Mouse (Mus musculus) stomach, postnatal 0 days (tissue): Measurements from ENCODE around the gene Rhoq.

ENCODE experiments used
- CTCF ChIP-seq: IDR thresholded peaks from 2 replicates; pipeline ENCODE4 v1.5.1; 2016; ENCODE audit warnings: antibody characterized with exemption, low read depth, mild to moderate bottlenecking, moderate library complexity
- EP300 ChIP-seq: optimal IDR thresholded peaks from 2 replicates; pipeline ENCODE3; 2016; ENCODE audit warnings: antibody characterized with exemption

- TF ChIP-seq CTCF (no peak), EP300 (no peak)
These were observed 5.6 kb upstream of the Rhoq start for GRCm38 (mm10) chr17:86957239-86957638.
